Mouse (Mus musculus) spleen, adult 18-20 months (tissue): ENCODE results near the gene Creb3l2.
"Not testable (repeated sequence)": the region's sequence is repeated elsewhere in the genome, so short reads cannot be mapped to it uniquely, and the experiment has no call there.

Experiments used
- DNase-seq, 2 experiments: peaks; one replicate each; pipeline ENCODE4 v3.0.0; 2022; ENCODE audit warnings: mixed read lengths in 2 of 2

Creb3l2 gene

DNA sequence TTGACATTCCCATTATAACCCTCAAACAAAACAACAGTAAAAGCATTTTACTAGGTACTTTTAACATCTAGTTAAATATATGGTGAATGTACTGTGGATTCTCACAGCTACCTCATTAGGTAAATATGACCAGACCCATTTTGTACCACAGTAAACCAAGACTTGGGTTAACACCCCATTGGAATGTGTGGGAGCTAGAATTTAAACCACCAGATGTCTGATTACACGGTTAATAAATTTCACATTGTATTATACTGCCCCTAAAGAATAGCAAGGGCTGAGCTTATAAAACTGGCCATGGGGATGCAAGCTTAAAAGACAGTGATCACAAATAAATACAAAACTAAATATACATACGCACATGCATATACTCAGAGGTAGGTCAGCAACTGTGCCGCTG, 34.1 kb downstream of the Creb3l2 start:
- no peak for DNase-seq

DNA sequence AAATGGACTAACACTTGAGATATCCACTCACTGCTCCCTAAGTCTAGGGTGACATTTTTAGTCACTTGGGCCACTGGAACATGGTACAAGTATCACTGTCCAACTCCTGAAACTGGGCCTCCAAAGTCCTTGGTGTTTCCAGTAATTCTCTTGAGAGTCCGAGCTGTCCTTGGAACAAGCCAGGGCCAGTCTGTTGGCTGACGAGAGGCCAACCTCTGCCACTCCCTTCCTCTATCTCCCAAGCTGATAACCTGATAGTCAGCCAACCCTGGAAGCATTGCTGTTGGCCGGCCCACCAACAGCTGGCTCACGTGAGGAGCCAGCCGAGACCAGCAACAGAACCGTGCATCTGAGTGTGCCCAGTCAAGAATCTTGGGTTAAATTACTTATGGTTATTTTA, 35.0 kb downstream of the Creb3l2 start:
- DNase-seq = no peak

DNA sequence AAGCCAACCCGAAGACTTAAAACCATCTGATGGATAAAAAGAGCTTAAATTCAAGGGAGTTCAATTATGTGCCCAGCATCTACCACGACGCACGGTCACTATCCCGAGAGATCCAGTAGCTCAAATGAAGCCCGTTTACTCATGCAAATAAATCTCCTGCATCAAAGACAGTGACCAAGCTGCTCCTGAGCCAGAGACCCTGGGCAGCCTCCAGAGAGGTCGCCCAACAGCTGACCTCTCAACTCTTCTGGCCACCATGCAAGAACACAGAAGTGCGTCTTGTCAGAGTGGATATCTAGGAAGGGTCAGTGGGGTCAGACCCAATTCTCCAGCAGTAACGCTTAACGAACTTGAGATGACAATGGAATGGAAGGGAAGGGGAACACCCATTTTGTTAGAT, 35.9 kb downstream of the Creb3l2 start:
- no peak for DNase-seq

DNA sequence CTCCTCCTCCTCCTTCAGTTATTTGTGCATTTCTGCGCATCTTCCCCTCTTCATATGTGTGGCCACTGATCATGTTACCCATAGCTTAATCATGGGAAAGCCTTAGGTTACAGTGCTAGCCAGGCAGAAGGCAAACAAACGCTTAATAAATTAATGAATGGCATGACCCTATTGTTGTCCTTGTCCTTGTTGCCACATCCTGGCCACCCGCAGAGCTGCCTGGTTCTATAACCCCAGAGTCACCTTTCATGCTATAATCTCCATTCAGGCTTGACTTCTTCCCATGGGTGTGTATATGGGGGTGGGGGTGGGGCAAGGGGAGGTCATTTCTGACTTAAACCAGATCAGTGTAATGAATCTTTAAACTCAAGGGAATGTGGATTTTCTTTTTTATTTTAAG, 37.6 kb downstream of the Creb3l2 start:
- no peak for DNase-seq

DNA sequence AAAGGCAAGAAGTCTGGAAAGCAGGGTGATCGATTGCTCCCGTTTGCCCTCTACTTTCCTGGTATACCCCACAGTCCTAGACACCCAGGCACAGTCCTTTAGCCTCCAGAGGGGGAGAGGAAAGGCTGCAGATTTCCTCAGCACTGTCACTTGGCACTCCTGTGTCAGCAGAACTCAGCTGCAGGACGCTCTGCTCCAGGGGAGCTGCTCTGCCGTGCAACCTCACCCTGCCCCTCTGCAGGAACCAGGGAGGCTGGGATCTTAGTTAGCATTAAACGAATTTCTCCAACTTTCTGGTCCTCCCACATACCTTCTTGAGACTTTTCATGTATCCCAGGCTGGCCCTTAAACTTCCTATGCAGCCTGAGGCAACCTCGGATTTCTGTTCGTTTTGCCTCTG, 40.0 kb downstream of the Creb3l2 start:
- no peak for DNase-seq

DNA sequence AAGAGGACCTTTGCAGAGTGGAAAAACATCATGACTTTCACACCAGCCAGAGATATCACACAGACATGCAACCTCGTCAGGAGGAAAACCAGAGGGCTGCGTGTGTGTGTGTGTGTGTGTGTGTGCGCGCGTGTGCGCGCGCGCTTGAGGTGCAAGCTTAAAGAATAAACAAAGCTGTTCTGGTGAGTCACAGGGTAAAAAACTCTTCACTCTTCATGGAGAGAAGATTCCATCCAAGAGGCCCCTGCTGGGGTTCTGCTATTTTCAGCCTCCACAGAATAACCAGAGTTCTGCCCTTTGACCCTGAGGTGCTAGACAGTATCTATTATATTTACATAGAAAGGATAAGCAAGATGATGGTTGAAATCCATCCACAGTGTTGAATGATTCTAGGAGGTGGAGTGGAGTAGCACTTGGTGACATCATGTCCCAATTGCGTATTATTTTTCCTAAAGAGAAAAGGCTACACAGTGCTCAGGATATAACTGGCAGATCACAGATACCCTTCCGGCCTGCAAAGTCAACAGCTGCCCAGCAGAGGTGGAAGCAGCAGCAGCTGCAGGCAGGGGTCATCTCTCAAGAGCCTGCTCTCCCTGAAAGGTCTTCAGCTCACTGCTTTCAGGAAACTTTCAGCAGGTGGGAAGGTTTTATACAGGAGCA, 41.0 kb downstream of the Creb3l2 start:
- no peak for DNase-seq

DNA sequence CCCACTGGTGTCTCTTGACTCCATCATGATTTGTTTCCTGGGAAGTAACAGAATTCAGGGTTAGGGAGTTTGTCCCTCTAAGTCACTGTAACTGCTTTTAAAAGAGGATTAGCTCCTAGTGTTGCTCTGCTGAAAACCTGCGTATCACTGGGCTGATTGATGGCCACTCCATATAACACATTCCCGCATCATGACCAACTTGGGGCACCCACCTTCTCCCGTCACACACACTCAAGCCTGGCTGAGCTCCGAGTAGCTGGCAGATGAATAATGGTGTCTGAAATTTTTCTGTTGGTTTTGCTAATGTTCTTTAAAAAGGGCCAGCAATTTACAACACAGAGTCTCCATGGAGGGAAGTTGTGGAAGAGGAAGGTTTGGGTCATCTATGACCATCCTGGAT, 41.8 kb downstream of the Creb3l2 start:
- DNase-seq = no peak

DNA sequence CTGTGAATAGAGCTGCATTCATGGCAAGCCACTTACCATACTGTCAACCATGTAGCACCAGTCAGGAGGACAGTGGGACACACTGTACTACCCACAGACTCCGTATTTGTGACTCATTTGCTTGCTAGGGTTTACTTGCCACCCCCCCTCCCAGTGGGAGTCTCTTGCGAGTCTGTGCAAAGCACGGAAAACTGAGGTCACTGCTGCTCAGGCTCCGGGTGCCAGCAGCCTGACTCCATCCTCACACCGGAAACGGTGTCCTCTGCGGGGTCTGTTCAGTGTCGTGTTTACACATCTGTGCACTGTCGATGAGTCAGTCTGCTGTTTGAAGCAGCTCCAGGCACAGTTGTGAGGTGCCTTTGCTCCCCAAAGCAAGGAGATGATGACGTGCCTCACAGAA, 43.0 kb downstream of the Creb3l2 start:
- DNase-seq = no peak

DNA sequence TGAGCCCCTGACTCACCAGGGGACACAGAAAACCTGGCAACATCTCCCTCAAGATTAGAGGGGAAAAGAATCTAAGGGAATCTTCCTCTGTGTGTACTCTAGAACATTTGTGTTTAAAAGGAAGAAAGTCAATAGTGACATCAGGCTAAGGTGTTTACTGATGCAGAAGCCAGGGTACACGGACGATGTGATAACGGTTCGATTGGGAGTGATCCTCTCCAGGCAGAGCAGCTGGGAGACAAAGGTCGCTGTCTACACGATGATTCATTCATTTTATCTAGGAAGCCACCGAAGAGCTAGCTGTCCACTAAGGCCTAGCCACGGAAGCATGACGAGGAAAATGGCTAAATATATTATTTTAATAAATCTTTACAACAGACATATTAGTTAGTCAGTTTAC, 44.0 kb downstream of the Creb3l2 start:
- DNase-seq = no peak

DNA sequence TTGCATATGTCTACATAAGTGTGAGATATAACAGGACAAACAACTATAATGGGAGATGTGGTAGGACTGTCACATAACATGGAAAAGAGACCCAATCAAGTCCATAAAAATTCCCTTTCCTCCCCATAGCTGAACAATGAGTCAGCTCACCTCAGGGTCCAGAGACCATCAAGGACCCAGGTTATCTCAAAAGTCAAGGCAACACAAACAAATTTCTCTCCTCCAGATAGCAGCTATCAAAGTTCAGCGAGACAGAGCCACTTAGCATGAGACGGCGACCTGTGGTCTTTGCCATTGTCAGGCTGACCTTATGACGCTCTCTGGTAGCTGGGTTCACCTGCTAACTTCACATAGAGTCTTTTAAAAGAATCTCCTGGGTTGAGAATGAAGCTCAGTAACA, 44.7 kb downstream of the Creb3l2 start:
- no peak for DNase-seq

DNA sequence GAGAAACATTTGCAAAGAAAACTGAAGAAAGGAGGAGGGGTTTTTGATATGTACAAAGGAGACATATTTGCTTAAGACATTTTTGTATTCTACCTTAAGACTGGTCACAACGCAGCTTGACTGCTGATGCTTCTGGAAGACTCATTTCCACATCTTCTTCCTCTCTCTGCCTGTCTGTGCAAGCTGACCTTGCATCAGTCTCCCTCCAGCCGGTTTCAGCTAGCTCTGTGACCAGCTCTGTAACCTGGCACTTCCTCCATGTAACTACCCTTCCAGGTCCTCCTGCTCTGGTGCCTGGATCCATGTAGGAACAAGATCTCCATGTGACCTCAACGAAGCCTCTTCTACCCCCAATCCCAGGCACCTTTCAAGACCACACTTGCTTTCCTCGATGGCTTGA, 45.8 kb downstream of the Creb3l2 start:
- DNase-seq = no peak

DNA sequence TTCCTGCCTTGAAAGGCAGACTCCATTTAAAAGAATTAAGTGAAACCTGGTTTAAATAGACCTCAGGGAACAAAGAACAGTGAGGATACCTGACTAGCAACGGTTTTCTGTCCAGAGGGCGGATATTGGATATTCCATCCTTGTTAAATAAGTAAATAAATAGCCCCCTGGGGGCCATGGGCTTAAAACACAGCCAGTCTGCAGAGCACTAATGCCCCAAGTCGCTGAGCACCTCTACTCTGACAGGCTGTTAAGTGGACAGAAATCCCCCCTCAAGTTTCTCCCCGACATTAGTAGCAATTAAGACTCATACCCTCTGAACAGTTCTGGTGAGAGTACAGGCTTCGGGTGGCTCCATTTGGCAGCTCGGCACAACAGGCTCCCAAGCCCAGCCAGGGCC, 48.7 kb downstream of the Creb3l2 start:
- DNase-seq = no peak

DNA sequence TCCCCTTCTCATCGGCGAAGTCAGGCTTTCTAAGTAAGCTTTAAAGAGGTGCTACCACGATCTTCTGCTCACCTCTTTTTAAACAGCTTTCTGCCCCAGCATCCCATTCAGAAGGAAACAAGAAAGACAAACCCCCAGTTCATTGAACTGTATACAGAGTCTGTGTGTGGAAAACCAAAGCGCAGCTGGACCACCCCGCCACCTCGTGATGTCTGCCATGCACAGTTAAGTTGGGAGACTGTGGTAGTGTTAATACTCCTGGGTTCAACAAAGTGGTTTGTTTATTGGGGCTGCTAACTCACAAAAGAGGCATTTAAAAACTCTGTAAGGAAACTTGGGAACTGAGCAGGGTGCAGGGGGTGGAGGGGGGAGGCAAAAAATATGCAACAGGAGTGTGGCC, 49.7 kb downstream of the Creb3l2 start:
- no peak for DNase-seq

DNA sequence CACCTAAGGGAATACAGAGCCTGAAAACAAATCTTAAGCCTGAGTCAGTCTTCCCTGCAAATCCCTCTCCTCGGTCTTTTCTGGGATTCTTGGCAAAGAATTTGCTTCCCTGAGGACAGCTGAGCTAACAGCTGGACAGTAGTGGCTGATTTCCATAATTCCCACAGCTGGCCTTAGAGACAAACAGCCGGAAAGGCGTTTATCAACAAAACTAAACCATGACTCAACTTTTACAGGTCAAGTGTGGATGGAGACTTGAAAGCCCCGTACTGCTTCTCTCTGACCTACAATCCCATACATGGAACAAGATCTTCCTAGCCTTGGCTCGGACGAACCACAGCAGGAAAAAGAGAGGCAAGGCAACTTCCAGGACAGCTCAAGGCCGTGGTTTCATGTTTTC, 50.6 kb downstream of the Creb3l2 start:
- no peak for DNase-seq

DNA sequence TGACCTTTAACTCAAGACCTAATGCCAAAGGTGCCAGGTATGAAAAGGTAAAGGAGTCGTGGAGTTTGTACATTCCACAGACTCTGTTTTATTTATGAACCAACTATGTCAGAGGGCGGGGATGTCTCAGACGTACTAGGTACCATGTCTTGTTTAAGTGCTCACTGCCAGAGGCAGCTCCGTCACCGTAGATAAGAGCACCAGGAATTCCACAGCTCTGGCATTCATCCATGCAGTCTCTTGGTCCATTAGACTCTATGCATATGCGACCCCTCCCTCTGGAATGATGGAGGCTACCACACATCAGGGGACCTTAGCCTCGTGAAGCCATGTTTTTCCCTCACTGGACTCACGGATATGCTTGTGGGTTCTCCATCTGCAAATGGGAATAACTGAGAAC, 53.0 kb downstream of the Creb3l2 start:
- DNase-seq = no peak

DNA sequence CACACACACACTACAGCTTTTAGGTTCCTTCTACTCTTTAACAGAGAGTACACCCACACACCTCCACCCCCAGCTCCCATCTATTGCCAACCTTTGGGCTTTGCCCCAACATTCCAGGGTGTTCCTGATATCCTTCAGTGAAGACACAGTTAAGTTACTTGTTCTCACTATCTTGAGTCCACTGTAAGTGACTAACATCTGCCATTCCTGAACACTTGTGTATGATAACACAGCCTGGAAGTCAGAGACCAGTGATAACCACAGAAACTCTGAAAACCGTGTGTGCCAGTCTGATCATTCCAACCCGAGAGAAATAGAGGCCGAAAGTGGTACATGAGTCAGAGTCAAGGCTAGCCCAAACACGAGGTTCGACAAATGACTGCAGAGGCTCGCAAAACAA, 53.4 kb downstream of the Creb3l2 start:
- no peak for DNase-seq

DNA sequence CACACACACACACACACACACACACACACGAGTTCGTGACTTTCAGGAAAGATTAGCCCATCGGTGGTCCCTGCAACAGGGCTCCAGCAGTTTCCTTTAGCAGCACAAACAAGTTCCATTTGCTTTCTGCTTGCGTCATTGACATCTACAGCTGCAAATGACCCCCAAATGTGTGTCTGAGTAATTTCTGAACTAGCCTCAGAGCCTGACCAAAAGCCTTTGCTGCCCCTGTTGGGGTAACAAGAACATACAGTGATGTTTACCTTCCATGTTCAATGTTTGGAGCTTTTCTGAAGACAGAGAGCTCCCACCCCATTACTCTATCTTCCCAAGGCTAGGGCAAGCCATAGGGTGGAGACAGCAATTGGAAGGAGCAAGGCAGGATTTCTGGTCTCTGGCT, 54.7 kb downstream of the Creb3l2 start:
- DNase-seq = no peak

DNA sequence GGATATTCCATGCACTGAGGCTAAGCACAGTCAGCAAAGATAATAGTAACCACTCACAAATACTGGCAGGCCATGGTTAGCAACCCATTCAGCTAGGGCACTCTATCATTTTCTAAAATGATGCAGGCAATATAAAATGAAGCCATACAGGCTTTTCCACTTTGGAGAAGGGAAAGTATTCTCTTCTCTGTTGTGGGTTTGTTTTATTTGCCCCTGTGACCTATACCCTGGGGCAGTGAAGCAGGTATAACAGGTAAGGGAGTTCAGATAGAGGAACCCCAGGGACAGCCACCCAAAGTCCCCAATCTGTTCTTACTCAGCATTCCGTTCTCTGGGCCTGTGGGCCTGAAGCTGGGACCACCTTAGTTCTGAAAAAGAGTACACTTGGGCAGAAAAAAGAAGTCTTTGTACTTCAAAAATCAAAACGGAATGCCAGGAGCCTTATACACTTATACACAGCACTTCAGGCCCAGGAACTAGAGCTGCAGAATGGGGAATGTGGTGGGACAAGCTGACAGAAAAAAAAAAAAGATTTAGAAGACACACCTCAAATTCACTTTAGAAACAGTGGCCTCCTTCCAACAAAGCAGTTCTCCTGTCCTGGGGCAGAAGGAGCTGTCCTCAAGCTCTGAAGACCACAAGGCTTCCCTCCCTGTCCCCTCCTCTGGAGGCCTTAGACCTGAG, 56.2 kb downstream of the Creb3l2 start:
- DNase-seq = no peak

DNA sequence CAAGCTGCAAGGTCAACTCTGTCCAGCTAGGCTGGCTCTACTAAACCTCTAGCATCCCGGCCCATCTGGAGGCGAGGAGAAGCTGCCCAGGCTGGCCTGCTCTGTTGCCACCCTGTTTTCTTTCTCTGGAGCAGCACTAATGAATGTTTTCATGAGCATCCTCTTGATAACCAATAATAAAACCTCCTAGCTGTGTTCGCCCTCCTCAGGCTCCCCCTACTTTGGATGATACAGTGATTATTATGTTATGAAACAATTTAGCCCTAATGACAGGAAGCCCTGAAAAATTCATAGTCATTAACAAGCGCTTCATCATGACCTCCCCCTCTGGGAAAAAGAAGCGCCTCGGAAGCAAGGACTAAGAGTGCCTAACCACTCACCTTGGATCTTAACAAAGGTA, 59.2 kb downstream of the Creb3l2 start:
- DNase-seq = no peak

DNA sequence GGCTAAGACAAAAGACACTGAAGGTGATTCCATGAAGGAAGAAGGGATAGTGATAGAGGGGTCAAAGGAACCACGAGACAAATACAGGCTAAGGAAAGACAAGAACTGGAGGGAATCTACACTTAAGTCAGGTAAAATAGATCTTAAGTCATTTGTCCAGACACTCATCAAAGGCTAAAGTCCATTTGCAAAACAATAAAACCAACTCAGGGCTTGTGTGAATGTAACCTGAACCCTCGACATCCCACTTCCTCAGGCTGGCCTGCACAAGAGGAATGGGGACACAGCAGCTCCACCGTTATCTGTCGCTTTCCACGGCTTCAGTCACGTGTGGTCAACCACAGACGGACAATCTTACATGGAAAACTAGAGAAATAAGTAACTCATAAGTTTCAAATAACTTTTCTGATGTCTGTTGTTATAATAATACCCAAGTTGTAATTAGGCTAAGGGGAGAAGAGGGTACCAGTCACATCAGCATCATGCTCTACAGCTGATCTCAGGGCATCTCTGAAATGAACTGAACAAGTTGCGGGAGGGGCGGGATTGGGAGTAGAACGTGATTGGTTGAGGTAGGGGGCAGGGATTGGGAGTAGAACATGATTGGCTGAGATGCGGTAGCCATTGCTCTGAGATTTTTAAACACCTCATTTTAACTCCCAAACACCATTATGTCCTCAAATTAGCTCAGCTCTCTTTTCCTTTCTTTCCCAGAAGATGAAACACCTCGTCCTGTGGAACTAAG, 63.9 kb downstream of the Creb3l2 start:
- DNase-seq = no peak

DNA sequence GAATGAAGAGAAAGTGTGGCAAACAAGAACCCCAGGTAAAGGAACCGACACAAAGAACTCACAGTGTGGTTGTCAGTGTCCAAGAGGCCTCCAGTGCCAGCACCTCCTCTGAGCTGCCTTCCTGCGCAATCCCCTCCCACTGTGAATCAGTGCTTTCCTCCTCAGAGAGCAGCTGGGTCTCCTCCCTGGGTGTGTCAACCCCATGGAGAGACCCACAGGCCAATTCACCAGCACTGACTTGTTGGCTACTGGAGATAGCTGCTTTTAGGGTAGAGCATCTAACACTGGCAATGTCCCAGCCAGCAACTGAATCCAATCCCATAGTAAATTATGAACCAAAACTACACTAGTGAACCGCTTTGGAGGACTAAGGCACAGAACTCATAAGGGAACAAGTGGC, 64.6 kb downstream of the Creb3l2 start:
- DNase-seq = not testable (repeated sequence)

DNA sequence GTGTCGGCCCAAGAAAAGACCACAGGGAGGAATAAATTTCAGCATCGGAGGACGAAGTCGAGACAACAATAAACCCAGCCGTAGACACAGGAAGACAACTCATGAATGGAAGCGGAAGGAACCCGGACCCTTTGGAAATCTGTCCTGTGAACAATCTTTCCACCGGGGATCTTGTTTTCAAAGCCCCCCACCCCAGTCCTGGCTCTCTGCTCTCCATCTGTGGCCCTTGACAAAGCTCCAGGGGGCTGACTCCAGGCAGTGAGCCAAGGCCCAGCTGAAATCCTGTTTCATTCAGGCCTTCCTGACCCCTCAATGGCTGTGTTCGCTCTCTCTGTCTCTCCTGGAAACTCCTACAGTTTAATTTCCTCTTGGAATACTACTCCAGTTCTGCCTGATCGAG, 66.5 kb downstream of the Creb3l2 start:
- DNase-seq = no peak

DNA sequence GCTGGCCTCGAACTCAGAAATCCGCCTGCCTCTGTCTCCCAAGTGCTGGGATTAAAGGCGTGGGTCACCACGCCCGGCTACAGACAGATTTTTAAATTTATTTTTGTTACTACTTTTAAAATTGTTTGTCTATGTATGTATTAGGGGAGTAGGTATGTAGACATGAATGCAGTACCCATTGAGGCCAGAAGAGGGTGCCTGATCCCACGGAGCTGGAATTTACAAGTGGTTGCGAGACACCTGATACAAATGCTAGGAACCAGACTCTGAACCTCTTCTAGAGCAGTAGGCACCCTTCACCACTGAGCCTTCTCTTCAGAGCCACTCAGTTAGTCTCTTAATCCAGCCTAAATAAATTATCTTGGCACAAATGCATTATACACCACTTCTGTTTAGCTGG, 70.6 kb downstream of the Creb3l2 start:
- DNase-seq = peak in 1 of 2 experiments; percentile 44

DNA sequence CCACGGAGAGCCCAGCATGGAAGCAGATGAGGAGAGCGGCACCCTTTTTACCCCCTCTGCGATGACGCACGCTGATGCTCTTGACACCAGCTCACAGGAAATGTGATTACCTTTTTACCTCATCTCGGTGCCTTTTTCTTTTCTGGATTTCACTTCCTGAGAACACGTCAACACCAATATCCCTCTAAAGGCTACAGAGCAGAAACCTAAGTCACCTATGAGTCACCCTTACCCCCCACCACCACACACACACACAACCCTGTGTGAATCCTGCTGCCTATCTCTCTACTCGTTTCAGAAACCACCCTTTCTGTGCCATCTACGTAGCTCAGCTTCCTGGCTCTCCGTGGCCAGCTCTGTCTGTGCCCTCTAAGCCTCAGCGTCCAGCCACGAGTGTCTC, 71.4 kb downstream of the Creb3l2 start:
- no peak for DNase-seq
